Mouse (Mus musculus): Measurements from ENCODE around the gene Sucnr1. TPM values are rescaled to one million over a fixed set of nuclear protein-coding genes. Genes with fewer than 3 reads are reported as not detected.

Gene Sucnr1
- total and polyA plus RNA-seq, 2 experiments from 2014 or later = not detected

- no peaks in the 10 kb centered on the region for H3K9me3 ChIP-seq (replicated peaks; ENCODE audit: control insufficient read depth, low read length)
- H3K4me3 ChIP-seq (ENCODE audit: low read depth, low read length) = no peak overlapping the region
- H3K4me1 ChIP-seq (ENCODE audit: control insufficient read depth, insufficient read depth) = no peaks in the 10 kb centered on the region
- 47% methylated on average over 2 of the region's 2 CpGs for WGBS
- no peaks in the 10 kb centered on the region for H3K36me3 ChIP-seq (replicated peaks; ENCODE audit: control insufficient read depth, insufficient read depth, low read length)
- no peak for ATAC-seq (ENCODE audit: insufficient read depth, low read depth)
- H3K27me3 ChIP-seq (ENCODE audit: control insufficient read depth, insufficient read depth, low read length) = no peaks in the 10 kb centered on the region
- H3K27ac ChIP-seq (ENCODE audit: low read depth) = no peak overlapping the region
- no peak for DNase-seq (ENCODE audit: low spot score)
- no peak overlapping the region for H3K9ac ChIP-seq (replicated peaks; ENCODE audit: low read depth, low read length)
- no peak overlapping the region for H3K4me2 ChIP-seq (ENCODE audit: low read depth, low read length)
- no peak for TF ChIP-seq EP300 (IDR thresholded peaks at IDR 0.05; ENCODE audit: low read depth)
- no peak for TF ChIP-seq CTCF (IDR thresholded peaks at IDR 0.05; ENCODE audit: low read depth)
These were observed 46.6 kb downstream of the Sucnr1 start for GRCm38 (mm10) chr3:60128282-60128681.

- H3K4me1 ChIP-seq (ENCODE audit: control insufficient read depth, insufficient read depth) = no peaks in the 10 kb centered on the region
- no peak overlapping the region for H3K27ac ChIP-seq (ENCODE audit: low read depth)
- WGBS = 31% methylated on average over 2 of the region's 2 CpGs
- H3K9ac ChIP-seq (replicated peaks; ENCODE audit: low read depth, low read length) = no peak overlapping the region
- H3K27me3 ChIP-seq (ENCODE audit: control insufficient read depth, insufficient read depth, low read length) = no peaks in the 10 kb centered on the region
- H3K4me2 ChIP-seq (ENCODE audit: low read depth, low read length) = no peak overlapping the region
- no peaks in the 10 kb centered on the region for H3K9me3 ChIP-seq (replicated peaks; ENCODE audit: control insufficient read depth, low read length)
- H3K36me3 ChIP-seq (replicated peaks; ENCODE audit: control insufficient read depth, insufficient read depth, low read length) = no peaks in the 10 kb centered on the region
- H3K4me3 ChIP-seq (ENCODE audit: low read depth, low read length) = no peak overlapping the region
- no peak for TF ChIP-seq CTCF (IDR thresholded peaks at IDR 0.05; ENCODE audit: low read depth)
- no peak for TF ChIP-seq EP300 (IDR thresholded peaks at IDR 0.05; ENCODE audit: low read depth)
- ATAC-seq (ENCODE audit: insufficient read depth, low read depth) (no peak), DNase-seq (ENCODE audit: low spot score) (no peak)
These were observed 54.1 kb downstream of the Sucnr1 start for GRCm38 (mm10) chr3:60135801-60136200.

Other genes starting within 250 kb of the Sucnr1 start
- not detected in 2 replicates for gene Gm8298, start 220.8 kb upstream of the Sucnr1 start, total RNA-seq (2014; rRNA removed; ENCODE audit: low replicate concordance)
- gene Gm8298, start 220.8 kb upstream of the Sucnr1 start, polyA plus RNA-seq (2015; fragmentation: Nextera tagmentation; extraction: Ambion mirVana) = not detected in 2 replicates
- not detected in 2 replicates for gene C130079G13Rik, start 156.7 kb upstream of the Sucnr1 start, total RNA-seq (2014; rRNA removed; ENCODE audit: low replicate concordance)
- gene C130079G13Rik, start 156.7 kb upstream of the Sucnr1 start, polyA plus RNA-seq (2015; fragmentation: Nextera tagmentation; extraction: Ambion mirVana) = not detected in 2 replicates
- gene Aadacl2, start 75.1 kb upstream of the Sucnr1 start, total RNA-seq (2014; rRNA removed; ENCODE audit: low replicate concordance) = not detected in 2 replicates
- gene Aadacl2, start 75.1 kb upstream of the Sucnr1 start, polyA plus RNA-seq (2015; fragmentation: Nextera tagmentation; extraction: Ambion mirVana) = not detected in 2 replicates
- not detected in 2 replicates for gene Aadac, start 56.2 kb upstream of the Sucnr1 start, total RNA-seq (2014; rRNA removed; ENCODE audit: low replicate concordance)
- 0.14 TPM in 1 of 2 replicates, not detected in the other for gene Aadac, start 56.2 kb upstream of the Sucnr1 start, polyA plus RNA-seq (2015; fragmentation: Nextera tagmentation; extraction: Ambion mirVana)